Mouse (Mus musculus) neural tube, embryonic 12.5 days (tissue): ENCODE data around the gene Gm17655. TPM values are rescaled to one million over a fixed set of nuclear protein-coding genes. Genes with fewer than 3 reads are reported as not detected.
"Not testable (repeated sequence)": the region's sequence is repeated elsewhere in the genome, so short reads cannot be mapped to it uniquely, and the experiment has no call there.

Source experiments
- ATAC-seq: fragments of 200-750 bp; cut with Nextera tagmentation; 2 replicates; pipeline ENCODE4 v1.8.0; 2017; ENCODE audit warnings: low read depth, mild to moderate bottlenecking, moderate TSS enrichment, moderate library complexity; ENCODE audit not compliant: low FRiP score
- H3K27ac ChIP-seq: fragments of 300-500 bp; sonication (generic); 2 replicates; pipeline ENCODE4 v1.5.1; 2016
- H3K27me3 ChIP-seq: fragments of 300-500 bp; sonication (generic); replicated peaks from 2 replicates; pipeline ENCODE4 v1.6.1; 2016; ENCODE audit warnings: mild to moderate bottlenecking
- H3K36me3 ChIP-seq: fragments of 300-500 bp; sonication (generic); 2 replicates; pipeline ENCODE4 v1.6.1; 2016; ENCODE audit warnings: mild to moderate bottlenecking
- H3K4me1 ChIP-seq: fragments of 300-500 bp; sonication (generic); 2 replicates; pipeline ENCODE4 v1.6.1; 2016
- H3K4me2 ChIP-seq: fragments of 300-500 bp; sonication (generic); replicated peaks from 2 replicates; pipeline ENCODE4 v1.6.1; 2016; ENCODE audit warnings: mild to moderate bottlenecking
- H3K4me3 ChIP-seq: fragments of 300-500 bp; sonication (generic); 2 replicates; pipeline ENCODE4 v1.5.1; 2016
- H3K9ac ChIP-seq: fragments of 300-500 bp; sonication (generic); 2 replicates; pipeline ENCODE4 v1.6.1; 2016; ENCODE audit warnings: mild to moderate bottlenecking
- H3K9me3 ChIP-seq: fragments of 300-500 bp; sonication (generic); 2 replicates; pipeline ENCODE4 v1.6.1; 2016; ENCODE audit warnings: mild to moderate bottlenecking
- WGBS: fragments of 180-500 bp; shearing (Covaris S2); methylation state at CpG from one replicate; pipeline ENCODE4 v1.1.7; 2016; 5-methylcytosine and 5-hydroxymethylcytosine counted together
- polyA plus RNA-seq: library from polyadenylated mRNA; unstranded; fragments of >200 nt; fragmentation: Nextera tagmentation; extraction: Ambion mirVana; gene quantifications from 2 replicates; pipeline ENCODE4 v1.2.1, GENCODE M21; 2016

Gm17655 gene
- polyA plus RNA-seq, result 5.2 and 6.3 TPM in 2 replicates

- H3K36me3 ChIP-seq, H3K27ac ChIP-seq, H3K27me3 ChIP-seq, H3K4me2 ChIP-seq, H3K9ac ChIP-seq, H3K4me3 ChIP-seq, H3K4me1 ChIP-seq, ATAC-seq: not testable (repeated sequence)
- H3K9me3 ChIP-seq, result peaks cover 21% of the 10 kb centered on the region
- 100% methylated on average over 2 of the region's 2 CpGs for WGBS
Observed at GRCm38 (mm10) chr5:110072413-110072812, at the start of gene Gm17655. Gene Gm17655, minus strand, starts transcription at chr5:110072513.

- Histone ChIP-seq H3K4me1 (peaks cover 13% of the 10 kb centered on the region), H3K9me3 (no peaks in the 10 kb centered on the region), H3K27ac (peak within 1 kb of the TSS; percentile 61), H3K36me3 (peaks cover 39% of the 10 kb centered on the region), H3K9ac (peak within 1 kb of the TSS; percentile 56), H3K4me2 (peak within 1 kb of the TSS; percentile 75), H3K27me3 (no peaks in the 10 kb centered on the region), H3K4me3 (peak within 1 kb of the TSS; percentile 51)
- WGBS, result 1% methylated on average over 12 of the region's 12 CpGs
- ATAC-seq, result peak; percentile 54
Observed at GRCm38 (mm10) chr5:110109991-110110441, 37.7 kb upstream of the Gm17655 start, which contains the start of gene Zfp605. Gene Zfp605, plus strand, starts transcription at chr5:110110092.

GRCm38 (mm10) chr5:110108305-110108628 is 36.0 kb upstream of the Gm17655 start:
- peaks cover 13% of the 10 kb centered on the region for H3K4me1 ChIP-seq
- H3K4me3 ChIP-seq, result peak overlapping the region; percentile 84
- 0% methylated on average over 7 of the region's 7 CpGs for WGBS
- H3K9me3 ChIP-seq, result no peaks in the 10 kb centered on the region
- ATAC-seq, result no peak
- H3K9ac ChIP-seq, result peak overlapping the region; percentile 77; the same call in 1 of the 2 replicates
- H3K4me2 ChIP-seq, result peak overlapping the region; percentile 94
- peaks cover 45% of the 10 kb centered on the region for H3K36me3 ChIP-seq
- H3K27ac ChIP-seq, result no peak overlapping the region
- H3K27me3 ChIP-seq, result no peaks in the 10 kb centered on the region

- H3K9me3 ChIP-seq, result no peaks in the 10 kb centered on the region
- ATAC-seq, result peak; percentile 82
- H3K4me3 ChIP-seq, result peak within 1 kb of the TSS; percentile 84
- peak within 1 kb of the TSS; percentile 89; the same call in 1 of the 2 replicates for H3K27ac ChIP-seq
- H3K9ac ChIP-seq, result peak within 1 kb of the TSS; percentile 77
- H3K4me1 ChIP-seq, result peaks cover 13% of the 10 kb centered on the region
- under 1% methylated on average over 71 of the region's 71 CpGs for WGBS
- peaks cover 45% of the 10 kb centered on the region for H3K36me3 ChIP-seq
- no peaks in the 10 kb centered on the region for H3K27me3 ChIP-seq
- H3K4me2 ChIP-seq, result peak within 1 kb of the TSS; percentile 94
Observed at GRCm38 (mm10) chr5:110107581-110108304, 35.4 kb upstream of the Gm17655 start, which contains the start of gene Gtpbp6. Gene Gtpbp6, minus strand, starts transcription at chr5:110108197.

GRCm38 (mm10) chr5:110106901-110107564 is 34.7 kb upstream of the Gm17655 start:
- peaks cover 42% of the 10 kb centered on the region for H3K36me3 ChIP-seq

GRCm38 (mm10) chr5:110106140-110106871 is 34.0 kb upstream of the Gm17655 start:
- Histone ChIP-seq H3K27me3 (no peaks in the 10 kb centered on the region; the same call in 1 of the 2 replicates), H3K4me3 (peak overlapping the region; percentile 84), H3K4me2 (peak overlapping the region; percentile 94), H3K36me3 (peaks cover 38% of the 10 kb centered on the region), H3K4me1 (peaks cover 21% of the 10 kb centered on the region), H3K27ac (no peak overlapping the region), H3K9me3 (no peaks in the 10 kb centered on the region), H3K9ac (peak overlapping the region; percentile 77)
- 95% methylated on average over 26 of the region's 26 CpGs for WGBS
- no peak for ATAC-seq

More at GRCm38 (mm10) chr5:110106901-110107564, 34.7 kb upstream of the Gm17655 start:
- Histone ChIP-seq H3K4me1 (peaks cover 14% of the 10 kb centered on the region), H3K27me3 (no peaks in the 10 kb centered on the region; the same call in 1 of the 2 replicates), H3K9ac (peak overlapping the region; percentile 77), H3K9me3 (no peaks in the 10 kb centered on the region), H3K4me3 (peak overlapping the region; percentile 84), H3K4me2 (peak overlapping the region; percentile 94), H3K27ac (peak overlapping the region; percentile 89; the same call in 1 of the 2 replicates)
- 17% methylated on average over 41 of the region's 41 CpGs for WGBS
- ATAC-seq, result peak; percentile 18

- no peak overlapping the region for H3K9ac ChIP-seq
- H3K4me3 ChIP-seq, result no peak overlapping the region
- H3K4me2 ChIP-seq, result no peak overlapping the region
- H3K27me3 ChIP-seq, result peaks cover 5% of the 10 kb centered on the region; the same call in 1 of the 2 replicates
- H3K36me3 ChIP-seq, result peaks cover 38% of the 10 kb centered on the region
- H3K9me3 ChIP-seq, result no peaks in the 10 kb centered on the region
- no peak overlapping the region for H3K27ac ChIP-seq
- peaks cover 35% of the 10 kb centered on the region for H3K4me1 ChIP-seq
- WGBS, result 96% methylated on average over 36 of the region's 36 CpGs
- ATAC-seq, result no peak
Observed at GRCm38 (mm10) chr5:110104616-110105380, 32.5 kb upstream of the Gm17655 start.

- Histone ChIP-seq H3K4me2 (no peak overlapping the region), H3K36me3 (peaks cover 38% of the 10 kb centered on the region), H3K9ac (no peak overlapping the region), H3K9me3 (no peaks in the 10 kb centered on the region), H3K4me1 (peaks cover 35% of the 10 kb centered on the region), H3K27me3 (peaks cover 5% of the 10 kb centered on the region; the same call in 1 of the 2 replicates), H3K4me3 (no peak overlapping the region), H3K27ac (no peak overlapping the region)
- ATAC-seq, result no peak
- 96% methylated on average over 27 of the region's 27 CpGs for WGBS
Observed at GRCm38 (mm10) chr5:110103901-110104615, 31.7 kb upstream of the Gm17655 start.

GRCm38 (mm10) chr5:110102853-110103625 is 30.7 kb upstream of the Gm17655 start:
- no peak for ATAC-seq
- peaks cover 38% of the 10 kb centered on the region for H3K36me3 ChIP-seq
- WGBS, result 97% methylated on average over 19 of the region's 19 CpGs

GRCm38 (mm10) chr5:110102429-110102828 is 30.1 kb upstream of the Gm17655 start:
- Histone ChIP-seq H3K4me1 (peaks cover 35% of the 10 kb centered on the region), H3K9ac (no peak overlapping the region), H3K27me3 (peaks cover 5% of the 10 kb centered on the region; the same call in 1 of the 2 replicates), H3K4me2 (no peak overlapping the region), H3K4me3 (no peak overlapping the region), H3K9me3 (no peaks in the 10 kb centered on the region), H3K36me3 (peaks cover 38% of the 10 kb centered on the region), H3K27ac (no peak overlapping the region)
- 91% methylated on average over 13 of the region's 13 CpGs for WGBS
- no peak for ATAC-seq

More at GRCm38 (mm10) chr5:110102853-110103625, 30.7 kb upstream of the Gm17655 start:
- no peak overlapping the region for H3K27ac ChIP-seq
- H3K27me3 ChIP-seq, result peaks cover 5% of the 10 kb centered on the region; the same call in 1 of the 2 replicates
- no peak overlapping the region for H3K9ac ChIP-seq
- H3K9me3 ChIP-seq, result no peaks in the 10 kb centered on the region
- H3K4me2 ChIP-seq, result no peak overlapping the region
- H3K4me3 ChIP-seq, result no peak overlapping the region
- H3K4me1 ChIP-seq, result peaks cover 35% of the 10 kb centered on the region
